Mouse (Mus musculus) bone marrow macrophage, adult 2 months (primary cell): ENCODE measurements around the gene 1700020D05Rik.

Experiments
- CTCF ChIP-seq: IDR thresholded peaks from 2 replicates; pipeline ENCODE4 v1.5.1; 2012; ENCODE audit warnings: low read depth, mild to moderate bottlenecking, low read length, moderate library complexity
- POLR2A ChIP-seq: IDR thresholded peaks from 2 replicates; pipeline ENCODE4 v1.6.1; 2012; ENCODE audit warnings: mild to moderate bottlenecking, low read depth, low read length, borderline replicate concordance

DNA sequence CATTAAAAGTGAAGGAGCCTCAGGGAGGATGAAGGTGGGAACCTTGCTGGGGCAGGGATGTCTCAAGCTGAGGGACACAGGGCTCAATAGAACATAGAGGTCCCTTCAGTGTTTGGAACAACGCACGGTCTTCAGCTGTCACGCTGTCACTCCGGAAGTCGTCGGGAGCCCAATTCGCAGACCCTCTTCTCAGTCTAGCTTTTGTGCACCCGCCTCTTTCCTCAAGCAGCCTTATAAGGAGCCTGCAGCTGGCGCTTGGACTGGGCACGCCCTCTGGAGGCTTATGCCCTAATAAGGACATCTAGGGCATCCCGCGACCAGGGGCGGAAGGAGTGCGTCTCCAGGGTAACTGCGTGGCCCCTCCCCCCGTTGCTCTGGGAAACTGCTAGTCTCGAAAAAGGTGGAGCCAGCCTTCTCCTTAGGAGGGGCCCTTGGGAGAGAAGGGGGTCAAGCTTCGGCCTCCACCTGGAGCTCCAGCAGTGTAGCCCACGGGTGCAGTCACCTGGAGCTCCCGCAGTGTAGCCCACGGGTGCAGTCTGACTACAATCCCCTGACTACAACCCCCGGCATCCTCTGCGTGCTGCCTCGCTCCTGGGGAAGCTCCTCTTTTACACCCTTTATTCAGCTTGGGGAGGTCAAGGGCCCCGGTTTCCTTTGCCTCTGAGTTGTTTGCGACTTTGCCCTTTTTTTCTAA lies 14.6 kb downstream of the 1700020D05Rik start:
- TF ChIP-seq POLR2A = no peak
- no peak for TF ChIP-seq CTCF
